Mouse (Mus musculus) layer of hippocampus, postnatal 10 days (tissue): ENCODE measurements at regions not wholly inside any gene's neighbourhood (a gene's known extent, or its start where the extent isn't known, plus 50 kb on each side); places are given as distances from the start of the nearest gene placed in this dataset.

Experiments
- DNase-seq, 2 experiments: peaks; one replicate each; pipeline ENCODE4 v3.0.0; 2021; ENCODE audit warnings: low spot score in 2 of 2

DNA sequence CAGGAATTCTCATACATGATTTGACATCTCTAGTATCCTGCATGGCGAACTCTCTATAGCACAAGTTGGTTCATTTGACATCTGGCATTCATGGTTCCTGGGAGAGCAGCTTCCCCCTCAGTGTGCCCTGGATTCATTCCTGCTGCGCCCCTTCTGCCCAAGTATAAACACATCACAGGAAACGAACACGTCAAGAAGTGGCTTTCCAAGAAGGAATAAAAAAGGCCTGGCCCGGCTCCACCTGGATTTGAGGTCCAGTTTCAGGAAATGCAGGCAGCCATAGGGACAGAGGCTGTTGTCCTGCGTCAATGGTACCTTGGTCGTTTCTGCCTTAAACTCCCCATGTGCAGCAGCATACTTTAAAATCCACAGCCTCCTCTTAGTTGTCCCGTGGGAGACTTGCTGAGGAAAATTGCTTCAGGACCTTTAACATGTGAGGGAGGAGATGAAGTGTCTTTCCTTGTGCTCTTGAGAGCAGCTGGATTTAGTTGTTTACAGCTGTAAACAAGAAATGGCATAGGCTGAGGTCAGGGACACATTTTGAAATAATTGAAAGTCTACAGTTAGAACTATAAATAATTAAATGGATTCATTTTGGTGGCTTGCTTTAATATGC lies 226.9 kb upstream of the Nr2f1 start:
- DNase-seq, result no peak

DNA sequence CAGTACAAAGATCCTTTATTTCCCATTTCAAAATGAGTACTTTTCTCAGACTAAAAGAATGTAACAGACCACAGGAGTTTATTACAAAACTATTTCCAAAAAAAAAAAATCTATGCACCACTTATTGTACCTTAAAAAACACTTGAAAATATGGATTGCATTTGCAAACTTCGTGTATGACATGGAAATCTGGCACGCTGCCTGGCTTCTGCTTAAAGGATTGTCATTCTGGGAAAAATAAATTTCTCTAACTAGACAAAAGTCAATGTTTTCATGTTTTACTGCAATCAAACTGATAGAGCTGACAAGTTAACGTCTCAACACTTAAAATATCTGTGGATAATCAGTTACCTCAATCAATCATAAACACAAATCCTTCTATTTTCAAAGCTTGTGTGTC lies 205.5 kb upstream of the Nr2f1 start:
- DNase-seq, result no peak

DNA sequence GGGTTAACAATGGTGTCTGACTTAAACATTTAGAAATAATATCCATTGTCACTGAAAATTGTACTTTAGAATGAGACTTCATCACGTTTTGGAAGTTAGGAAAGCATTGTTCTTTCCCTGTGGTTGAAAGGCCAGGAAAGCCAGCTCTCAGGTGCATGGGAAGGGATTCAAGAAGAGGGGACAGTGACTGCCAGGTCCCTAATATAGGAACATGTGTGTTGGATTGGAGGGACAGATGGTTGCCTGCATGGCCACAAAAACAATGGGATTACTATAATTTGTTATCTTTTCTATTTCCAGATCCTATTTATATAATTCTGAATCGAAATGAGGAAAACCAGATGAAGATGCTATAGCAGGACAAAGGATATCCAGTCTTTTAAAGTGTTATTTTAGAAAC lies 184.2 kb upstream of the Nr2f1 start:
- no peak for DNase-seq

DNA sequence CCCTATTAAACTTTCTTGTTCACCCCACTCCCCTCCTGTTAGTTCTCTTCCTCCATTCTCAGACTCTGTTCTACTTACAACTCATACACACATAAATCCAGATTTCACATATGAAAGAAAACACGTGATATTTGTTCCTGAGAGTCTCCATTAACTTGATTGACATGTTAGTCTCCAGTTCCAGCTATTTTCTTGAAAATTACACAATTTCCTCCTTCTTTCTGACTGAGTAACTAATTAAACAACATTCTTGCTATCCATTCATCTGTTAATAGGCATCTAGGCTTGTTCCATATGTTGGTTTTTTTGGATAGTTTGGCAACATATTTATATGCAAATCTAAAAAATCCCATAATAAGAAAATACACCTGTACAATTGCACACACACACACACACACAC lies 161.7 kb upstream of the Nr2f1 start:
- DNase-seq, result no peak

DNA sequence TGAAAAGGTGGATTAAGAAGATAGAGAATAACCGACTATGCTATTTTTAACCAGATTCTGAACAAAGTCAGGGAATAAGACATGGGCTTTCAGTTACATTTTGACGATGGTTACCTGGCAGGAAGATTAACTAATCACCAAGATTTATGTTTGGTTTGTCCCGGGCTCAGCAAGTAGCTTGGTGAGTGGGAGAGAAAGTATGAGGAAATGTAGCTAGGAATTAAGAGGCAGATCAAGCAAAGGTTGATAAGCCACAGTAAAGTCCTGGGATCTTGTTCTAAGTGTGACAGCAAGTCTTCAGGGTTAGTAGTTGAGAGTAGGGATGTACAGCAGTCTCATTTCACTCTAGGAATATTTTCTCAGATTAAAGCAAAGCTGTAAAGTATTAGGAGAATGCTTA lies 149.3 kb upstream of the Nr2f1 start:
- DNase-seq, result no peak

DNA sequence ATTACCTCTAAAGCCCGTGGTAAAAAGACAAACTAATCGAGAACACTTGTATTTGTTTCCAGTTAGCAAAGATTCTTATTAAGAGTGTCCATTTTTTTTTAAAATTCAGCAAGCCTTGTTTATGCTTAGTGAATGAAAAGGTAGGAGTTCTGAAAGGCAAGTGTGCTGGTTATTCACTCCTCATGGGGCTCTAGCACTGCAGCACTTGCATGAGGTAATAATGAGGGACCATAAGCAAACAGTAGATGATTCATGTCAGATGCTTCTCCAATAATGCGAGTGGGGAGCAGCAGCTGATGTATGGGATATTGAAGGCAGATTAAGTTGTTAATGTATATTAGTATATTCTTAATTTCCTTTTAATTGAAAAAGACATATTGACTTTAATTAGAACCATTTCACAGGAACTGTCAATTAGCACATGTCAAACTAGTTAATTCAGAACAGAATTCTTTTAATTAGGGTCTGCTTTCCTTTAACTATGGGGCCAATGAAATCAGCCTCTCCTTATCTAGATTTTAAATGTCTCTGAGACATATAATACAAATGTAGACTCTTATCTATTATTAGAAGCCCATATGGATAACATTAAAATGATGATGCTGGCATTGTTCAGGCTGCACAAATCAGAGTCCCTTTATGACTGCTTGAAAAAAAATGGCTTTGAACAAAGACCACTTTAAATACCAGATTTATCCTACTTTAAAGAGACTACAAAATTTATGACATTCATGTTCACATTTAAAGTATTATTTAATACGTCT lies 125.1 kb upstream of the Nr2f1 start:
- DNase-seq, result no peak

DNA sequence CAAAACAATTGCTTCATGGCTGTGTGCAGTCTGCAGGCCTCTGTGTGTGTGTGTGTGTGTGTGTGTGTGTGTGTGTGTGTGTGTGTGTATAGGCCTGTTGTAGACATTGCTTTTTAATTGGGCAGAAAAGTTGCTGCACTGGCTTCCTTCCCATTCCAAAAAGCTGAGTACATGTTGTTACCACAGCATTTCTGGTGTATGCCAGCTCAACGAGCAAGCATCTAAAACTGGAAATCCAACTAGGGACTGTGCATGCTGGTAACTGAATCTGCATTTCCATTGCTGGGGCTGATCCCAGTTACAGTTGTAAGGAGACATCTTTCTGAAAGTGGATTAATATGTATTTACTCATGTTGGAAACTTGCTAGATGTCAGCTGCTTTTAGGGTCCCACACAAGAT lies 123.6 kb upstream of the Nr2f1 start:
- DNase-seq, result peak in 1 of 2 experiments; percentile 9

DNA sequence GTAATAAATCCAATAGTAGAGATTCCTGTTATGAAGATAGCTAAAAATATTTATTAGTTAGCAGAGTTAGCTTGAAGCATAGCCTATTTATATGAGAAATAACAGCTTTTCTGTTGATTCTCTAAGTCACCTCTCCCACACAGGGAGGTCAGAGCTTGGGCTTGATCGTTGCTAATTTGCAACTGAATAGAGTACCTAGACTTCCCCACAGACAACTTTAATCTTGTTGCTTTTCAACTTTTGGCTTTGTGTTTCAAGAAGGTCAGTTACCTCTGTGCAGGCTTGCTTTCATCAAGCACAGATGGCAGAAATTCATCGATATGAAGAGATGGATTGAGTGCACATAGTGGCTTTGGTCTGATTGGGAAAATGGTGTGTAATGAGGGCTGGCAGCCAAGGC lies 118.9 kb upstream of the Nr2f1 start:
- no peak for DNase-seq

DNA sequence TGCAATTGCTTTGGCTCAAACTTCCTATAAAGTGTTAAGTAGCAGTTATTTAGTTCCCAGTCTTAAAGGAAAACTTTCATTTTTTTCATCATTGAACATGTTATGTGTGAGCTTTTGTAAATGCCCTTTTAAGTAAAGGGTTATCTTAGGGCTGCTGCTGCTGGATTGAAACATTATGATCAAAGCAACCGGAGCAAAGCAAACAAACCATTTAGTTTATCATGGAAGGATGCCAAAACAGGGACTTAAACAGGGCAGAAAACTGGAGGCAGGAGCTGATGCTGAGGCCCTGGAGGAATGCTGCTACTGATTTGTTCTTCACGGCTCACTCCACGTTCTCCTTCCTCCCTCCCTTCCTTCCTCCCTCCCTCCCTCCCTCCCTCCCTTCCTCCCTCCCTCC lies 111.3 kb upstream of the Nr2f1 start:
- no peak for DNase-seq
